Comparison of ENCODE assay signal across 22 mouse cellular contexts in genomic region chr10:120035824-120036223, GRCm38 (mm10).
A peak's percentile ranks its signal among the peaks of the same experiment; 100 is the strongest.
DNase-seq lines count a peak whose midpoint lies in the region; ATAC-seq and TF ChIP-seq lines count a peak whose summit lies in the region.
"Had no signal": no experiment of that assay in that cellular context is flagged by ENCODE, and none has a peak within 500 bp of the region (broad histone marks: within the 10 kb centered on the region; RNA-seq: fewer than 3 reads in every experiment).

No protein-coding gene starts in this region.

- no peak overlapping the region for H3K9ac ChIP-seq in hindbrain, embryonic 13.5 days
- no peak overlapping the region for H3K9ac ChIP-seq in hindbrain, embryonic 12.5 days
- no peak overlapping the region for H3K9ac ChIP-seq in forebrain, embryonic 12.5 days
- no peak overlapping the region for H3K9ac ChIP-seq in hindbrain, postnatal 0 days (replicated peaks; ENCODE audit: low read length)
- H3K9ac ChIP-seq in neural tube, embryonic 13.5 days = no peak overlapping the region; the same call in 1 of the 2 replicates
- H3K9ac ChIP-seq: heart, embryonic 15.5 days; limb, embryonic 13.5 days; liver, embryonic 13.5 days; lung, embryonic 15.5 days; stomach, embryonic 15.5 days had no signal

- peak; percentile 18 for DNase-seq in hindbrain, postnatal 0 days (ENCODE audit: low spot score)
- DNase-seq in lung, postnatal 36 days = no peak
- DNase-seq in adrenal gland, adult (ENCODE audit: inconsistent age in 2 of 2, low spot score in 1 of 2) = no peak
- DNase-seq: adrenal gland, postnatal 36 days; cerebellum, adult 2 months; cerebellum, postnatal 36 days; gastrocnemius, postnatal 25 days; liver, embryonic 13.5 days; right cerebral cortex, postnatal 14 days; thymus, adult 18-20 months had no signal

- H3K36me3 ChIP-seq in hindbrain, embryonic 13.5 days = peaks cover 19% of the 10 kb centered on the region
- H3K36me3 ChIP-seq in hindbrain, embryonic 12.5 days = peaks cover 10% of the 10 kb centered on the region
- H3K36me3 ChIP-seq in forebrain, embryonic 12.5 days (replicated peaks) = peaks cover 10% of the 10 kb centered on the region; the same call in 1 of the 2 replicates
- H3K36me3 ChIP-seq in hindbrain, postnatal 0 days (ENCODE audit: insufficient read depth, low read length) = 0 out of 2 replicates have a peak, but pooled peaks cover 4% of the 10 kb centered on the region
- H3K36me3 ChIP-seq in neural tube, embryonic 13.5 days = peaks cover 21% of the 10 kb centered on the region
- H3K36me3 ChIP-seq: heart, embryonic 15.5 days; limb, embryonic 13.5 days; liver, embryonic 13.5 days; lung, embryonic 15.5 days; stomach, embryonic 15.5 days had no signal

- peak overlapping the region; percentile 25 for H3K4me2 ChIP-seq in hindbrain, embryonic 13.5 days
- no peak overlapping the region for H3K4me2 ChIP-seq in hindbrain, embryonic 12.5 days (replicated peaks)
- peak overlapping the region; percentile 39 for H3K4me2 ChIP-seq in forebrain, embryonic 12.5 days
- 0 out of 2 replicates have a peak overlapping the region, but pooled peaks have one; percentile 28 for H3K4me2 ChIP-seq in hindbrain, postnatal 0 days (ENCODE audit: low read depth, low read length)
- H3K4me2 ChIP-seq in neural tube, embryonic 13.5 days = peak overlapping the region; percentile 27; the same call in 1 of the 2 replicates
- H3K4me2 ChIP-seq: heart, embryonic 15.5 days; limb, embryonic 13.5 days; liver, embryonic 13.5 days; lung, embryonic 15.5 days; stomach, embryonic 15.5 days had no signal

- no peaks in the 10 kb centered on the region for H3K27me3 ChIP-seq in hindbrain, embryonic 13.5 days
- H3K27me3 ChIP-seq in hindbrain, embryonic 12.5 days = no peaks in the 10 kb centered on the region
- H3K27me3 ChIP-seq in forebrain, embryonic 12.5 days = no peaks in the 10 kb centered on the region
- no peaks in the 10 kb centered on the region for H3K27me3 ChIP-seq in hindbrain, postnatal 0 days (ENCODE audit: insufficient read depth, low read length)
- no peaks in the 10 kb centered on the region for H3K27me3 ChIP-seq in neural tube, embryonic 13.5 days
- H3K27me3 ChIP-seq: CH12.LX; heart, embryonic 15.5 days; limb, embryonic 13.5 days; liver, embryonic 13.5 days; lung, embryonic 15.5 days; stomach, embryonic 15.5 days had no signal

- no peak overlapping the region for H3K27ac ChIP-seq in hindbrain, embryonic 13.5 days
- H3K27ac ChIP-seq in hindbrain, embryonic 12.5 days = no peak overlapping the region
- H3K27ac ChIP-seq in forebrain, embryonic 12.5 days = no peak overlapping the region
- peak overlapping the region; percentile 9; the same call in 1 of the 2 replicates for H3K27ac ChIP-seq in hindbrain, postnatal 0 days
- H3K27ac ChIP-seq in neural tube, embryonic 13.5 days (replicated peaks) = no peak overlapping the region
- H3K27ac ChIP-seq: heart, embryonic 15.5 days; limb, embryonic 13.5 days; liver, embryonic 13.5 days; lung, embryonic 15.5 days; macrophage; stomach, embryonic 15.5 days had no signal

- no peak for TF ChIP-seq CTCF in hindbrain, postnatal 0 days (IDR thresholded peaks at IDR 0.05; ENCODE audit: low read depth)

- peak; percentile 28; the same call in 1 of the 2 replicates for ATAC-seq in hindbrain, embryonic 13.5 days (ENCODE audit: low FRiP score)
- no peak; the same call in 1 of the 2 replicates for ATAC-seq in hindbrain, embryonic 12.5 days (ENCODE audit: low FRiP score)
- peak; percentile 37; the same call in 1 of the 2 replicates for ATAC-seq in forebrain, embryonic 12.5 days (ENCODE audit: low FRiP score)
- ATAC-seq in hindbrain, postnatal 0 days = peak; percentile 64
- no peak; the same call in 1 of the 2 replicates for ATAC-seq in neural tube, embryonic 13.5 days (ENCODE audit: low read depth)
- ATAC-seq in CD4-positive, CD25-positive, alpha-beta regulatory T cell, adult 4 months = no peak
- ATAC-seq: intestine, postnatal 0 days had no signal

- H3K4me1 ChIP-seq in hindbrain, embryonic 13.5 days (replicated peaks) = peaks cover 22% of the 10 kb centered on the region
- no peaks in the 10 kb centered on the region for H3K4me1 ChIP-seq in hindbrain, embryonic 12.5 days
- peaks cover 23% of the 10 kb centered on the region for H3K4me1 ChIP-seq in forebrain, embryonic 12.5 days
- peaks cover 10% of the 10 kb centered on the region; the same call in 1 of the 2 replicates for H3K4me1 ChIP-seq in hindbrain, postnatal 0 days (ENCODE audit: insufficient read depth, low read length)
- H3K4me1 ChIP-seq in neural tube, embryonic 13.5 days (replicated peaks) = peaks cover 25% of the 10 kb centered on the region
- H3K4me1 ChIP-seq: heart, embryonic 15.5 days; limb, embryonic 13.5 days; liver, embryonic 13.5 days; lung, embryonic 15.5 days; stomach, embryonic 15.5 days had no signal

- no peak overlapping the region for H3K4me3 ChIP-seq in hindbrain, embryonic 13.5 days
- H3K4me3 ChIP-seq in hindbrain, embryonic 12.5 days = no peak overlapping the region
- H3K4me3 ChIP-seq in forebrain, embryonic 12.5 days (replicated peaks) = no peak overlapping the region
- H3K4me3 ChIP-seq in hindbrain, postnatal 0 days (ENCODE audit: low read length) = no peak overlapping the region
- no peak overlapping the region; the same call in 1 of the 2 replicates for H3K4me3 ChIP-seq in neural tube, embryonic 13.5 days
- H3K4me3 ChIP-seq: heart, embryonic 15.5 days; limb, embryonic 13.5 days; liver, embryonic 13.5 days; lung, embryonic 15.5 days; stomach, embryonic 15.5 days had no signal

- WGBS in hindbrain, embryonic 13.5 days = 33% methylated on average over 6 of the region's 6 CpGs
- 30% methylated on average over 6 of the region's 6 CpGs for WGBS in hindbrain, embryonic 12.5 days
- WGBS in forebrain, embryonic 12.5 days = 31% methylated on average over 6 of the region's 6 CpGs
- 26% methylated on average over 6 of the region's 6 CpGs for WGBS in hindbrain, postnatal 0 days
- 38% methylated on average over 6 of the region's 6 CpGs for WGBS in neural tube, embryonic 13.5 days

- H3K9me3 ChIP-seq in hindbrain, embryonic 13.5 days = no peaks in the 10 kb centered on the region
- H3K9me3 ChIP-seq in hindbrain, embryonic 12.5 days (replicated peaks) = no peaks in the 10 kb centered on the region
- H3K9me3 ChIP-seq in forebrain, embryonic 12.5 days = no peaks in the 10 kb centered on the region
- no peaks in the 10 kb centered on the region for H3K9me3 ChIP-seq in hindbrain, postnatal 0 days (ENCODE audit: low read length)
- no peaks in the 10 kb centered on the region for H3K9me3 ChIP-seq in neural tube, embryonic 13.5 days
- H3K9me3 ChIP-seq: heart, embryonic 15.5 days; limb, embryonic 13.5 days; liver, embryonic 13.5 days; lung, embryonic 15.5 days; stomach, embryonic 15.5 days had no signal

Comparison
In these comparisons a context has a peak if more than half of its experiments do, and no peak if none do; other contexts are left out.
1. ATAC-seq: peak in hindbrain, embryonic 13.5 days (single experiment), forebrain, embryonic 12.5 days (single experiment) and hindbrain, postnatal 0 days (single experiment); none in hindbrain, embryonic 12.5 days (single experiment), neural tube, embryonic 13.5 days (single experiment) and CD4-positive, CD25-positive, alpha-beta regulatory T cell, adult 4 months (single experiment).